Mouse (Mus musculus): ENCODE results near the gene Cfap97.

GRCm38 (mm10) chr8:46208354-46208753 is 56.8 kb downstream of the Cfap97 start:
- TF ChIP-seq CTCF (IDR thresholded peaks at IDR 0.05; ENCODE audit: borderline replicate concordance, extremely low read depth, insufficient read depth, insufficient read length) (no peak), POLR2A (IDR thresholded peaks at IDR 0.05; ENCODE audit: borderline replicate concordance, extremely low read depth, insufficient read depth, insufficient read length, poor library complexity, severe bottlenecking) (no peak)
